Mouse (Mus musculus): ENCODE measurements around the gene Fyn.

GRCm38 (mm10) chr10:39388144-39388543 lies 19.5 kb downstream of the Fyn start:
- TF ChIP-seq CTCF (IDR thresholded peaks at IDR 0.05; ENCODE audit: low read depth, low read length) (no peak), POLR2A (IDR thresholded peaks at IDR 0.05; ENCODE audit: borderline replicate concordance, low read depth, low read length) (no peak)

Measured in bone marrow macrophage, adult 2 months (primary cell).